Mouse (Mus musculus) olfactory bulb, adult 2 months (tissue): ENCODE results near the gene Dusp9. TPM values are rescaled to one million over a fixed set of nuclear protein-coding genes. Genes with fewer than 3 reads are reported as not detected.

Experiments used
- H3K27ac ChIP-seq: fragments of 200-500 bp; 2 replicates; pipeline ENCODE4 v1.5.1; 2012; ENCODE audit warnings: low read depth, low read length; ENCODE audit not compliant: insufficient read depth
- H3K4me1 ChIP-seq: fragments of 200-500 bp; 2 replicates; pipeline ENCODE4 v1.6.1; 2012; ENCODE audit warnings: low read length; ENCODE audit not compliant: control insufficient read depth, insufficient read depth
- H3K4me3 ChIP-seq: fragments of 200-500 bp; 2 replicates; pipeline ENCODE4 v1.5.1; 2012; ENCODE audit warnings: mild to moderate bottlenecking, low read depth, low read length, moderate library complexity; ENCODE audit not compliant: insufficient read depth
- CTCF ChIP-seq: fragments of 200-500 bp; IDR thresholded peaks from 2 replicates; pipeline ENCODE4 v1.5.1; 2012; ENCODE audit warnings: low read depth, mild to moderate bottlenecking, low read length, moderate library complexity; ENCODE audit not compliant: insufficient read depth
- POLR2A ChIP-seq: fragments of 200-500 bp; IDR thresholded peaks from 2 replicates; pipeline ENCODE4 v1.6.1; 2012; ENCODE audit warnings: mild to moderate bottlenecking, low read depth, low read length, moderate library complexity; ENCODE audit not compliant: insufficient read depth
- WGBS: fragments of 180-500 bp; shearing (Covaris S2); methylation state at CpG from one replicate; pipeline ENCODE4 v1.1.7; 2018; 5-methylcytosine and 5-hydroxymethylcytosine counted together
- polyA plus RNA-seq: library from polyadenylated mRNA; stranded (reverse); fragments of >200 nt; gene quantifications from 2 replicates; pipeline ENCODE4 v1.2.4, GENCODE M21; 2012; ENCODE audit warnings: low replicate concordance; ENCODE audit not compliant: missing spikeins, insufficient read depth, insufficient read length

Gene Dusp9
- polyA plus RNA-seq, 1 experiment: not detected

DNA sequence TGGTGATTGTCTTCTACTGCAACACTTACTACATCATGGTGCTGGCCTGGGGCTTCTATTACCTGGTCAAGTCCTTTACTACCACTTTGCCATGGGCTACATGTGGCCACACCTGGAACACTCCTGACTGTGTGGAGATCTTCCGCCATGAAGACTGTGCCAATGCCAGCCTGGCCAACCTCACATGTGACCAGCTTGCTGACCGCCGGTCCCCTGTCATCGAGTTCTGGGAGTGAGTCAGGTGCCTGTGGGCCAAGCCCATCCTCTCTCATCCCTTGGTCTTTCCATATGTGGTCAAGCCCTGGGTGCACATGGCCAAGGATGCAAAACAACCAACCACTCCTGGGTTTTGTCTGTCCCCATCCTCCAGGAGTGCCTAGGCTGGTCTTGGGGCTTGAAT is 37.4 kb downstream of the Dusp9 start:
- H3K4me3 ChIP-seq: no peak overlapping the region
- 90% methylated on average over 4 of the region's 4 CpGs for WGBS
- peaks cover 20% of the 10 kb centered on the region for H3K4me1 ChIP-seq
- H3K27ac ChIP-seq: no peak overlapping the region
- TF ChIP-seq CTCF: no peak
- TF ChIP-seq POLR2A: no peak

DNA sequence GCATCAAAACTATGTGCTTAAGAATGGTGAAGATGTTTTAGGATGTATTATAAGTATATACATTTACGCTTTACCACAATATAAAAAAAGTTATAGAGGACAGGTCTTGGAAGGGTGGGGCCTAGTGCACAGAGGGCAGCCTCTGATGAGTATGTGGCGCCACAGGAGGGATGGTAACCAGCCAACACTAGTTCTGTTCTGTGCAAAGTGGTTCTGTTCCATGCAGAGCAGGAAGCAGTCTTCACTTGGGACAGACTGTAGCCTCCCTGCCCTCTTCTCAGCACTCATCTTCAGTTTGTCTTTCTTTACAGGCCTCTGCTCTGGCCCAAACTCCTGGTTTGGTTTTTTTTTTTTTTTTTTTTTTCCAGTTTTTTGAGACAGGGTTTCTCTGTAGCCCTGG is 44.9 kb downstream of the Dusp9 start:
- TF ChIP-seq POLR2A (no peak), CTCF (no peak)
- Histone ChIP-seq H3K4me1 (peaks cover under 1% of the 10 kb centered on the region; the same call in 1 of the 2 replicates), H3K4me3 (no peak overlapping the region), H3K27ac (no peak overlapping the region)
- 84% methylated on average over 2 of the region's 2 CpGs for WGBS

DNA sequence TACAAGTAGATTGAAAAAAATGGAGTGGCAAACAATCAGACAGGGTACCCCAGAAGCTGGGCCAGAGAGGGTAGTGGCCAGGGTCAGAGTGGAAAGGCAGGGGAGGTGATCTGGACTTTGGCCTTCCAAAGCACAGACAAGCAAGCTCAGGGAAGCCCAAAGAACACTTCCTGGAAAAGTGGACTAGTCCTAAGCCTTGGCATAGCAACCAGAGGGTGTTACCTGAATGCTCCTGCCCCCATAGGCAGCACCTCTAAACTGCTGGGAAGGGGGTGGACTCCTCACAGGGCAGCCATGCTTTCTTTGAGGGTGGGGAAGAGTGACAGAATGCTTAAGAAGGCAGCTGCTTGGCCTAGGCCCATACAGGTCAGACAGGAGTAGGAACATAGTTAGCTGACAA is 45.8 kb downstream of the Dusp9 start:
- H3K27ac ChIP-seq: no peak overlapping the region
- H3K4me3 ChIP-seq: no peak overlapping the region
- TF ChIP-seq POLR2A (no peak), CTCF (no peak)
- H3K4me1 ChIP-seq: no peaks in the 10 kb centered on the region

DNA sequence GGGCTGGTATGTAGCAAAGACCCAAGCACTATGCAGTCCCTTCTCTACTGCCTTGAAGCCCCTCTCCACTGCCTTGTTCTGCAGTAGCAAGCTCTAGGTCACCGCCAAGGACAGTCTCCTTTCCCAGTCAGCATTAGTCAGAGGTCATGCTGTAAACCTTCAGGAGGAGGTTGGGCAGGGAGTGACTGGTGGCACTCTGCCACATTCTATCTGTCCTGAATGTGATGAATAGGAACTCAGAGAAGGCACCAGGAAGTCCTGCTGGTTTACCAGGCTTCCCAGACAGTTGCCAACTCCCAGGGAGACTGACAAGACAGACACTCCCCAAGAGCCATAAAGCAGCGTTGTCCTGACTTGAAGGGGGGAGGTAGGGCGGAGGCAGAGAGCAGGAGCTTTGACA is 46.4 kb downstream of the Dusp9 start:
- no peak for TF ChIP-seq CTCF
- no peak for TF ChIP-seq POLR2A
- no peak overlapping the region for H3K27ac ChIP-seq
- H3K4me1 ChIP-seq: no peaks in the 10 kb centered on the region
- no peak overlapping the region for H3K4me3 ChIP-seq
- WGBS: 72% methylated on average over 3 of the region's 3 CpGs

DNA sequence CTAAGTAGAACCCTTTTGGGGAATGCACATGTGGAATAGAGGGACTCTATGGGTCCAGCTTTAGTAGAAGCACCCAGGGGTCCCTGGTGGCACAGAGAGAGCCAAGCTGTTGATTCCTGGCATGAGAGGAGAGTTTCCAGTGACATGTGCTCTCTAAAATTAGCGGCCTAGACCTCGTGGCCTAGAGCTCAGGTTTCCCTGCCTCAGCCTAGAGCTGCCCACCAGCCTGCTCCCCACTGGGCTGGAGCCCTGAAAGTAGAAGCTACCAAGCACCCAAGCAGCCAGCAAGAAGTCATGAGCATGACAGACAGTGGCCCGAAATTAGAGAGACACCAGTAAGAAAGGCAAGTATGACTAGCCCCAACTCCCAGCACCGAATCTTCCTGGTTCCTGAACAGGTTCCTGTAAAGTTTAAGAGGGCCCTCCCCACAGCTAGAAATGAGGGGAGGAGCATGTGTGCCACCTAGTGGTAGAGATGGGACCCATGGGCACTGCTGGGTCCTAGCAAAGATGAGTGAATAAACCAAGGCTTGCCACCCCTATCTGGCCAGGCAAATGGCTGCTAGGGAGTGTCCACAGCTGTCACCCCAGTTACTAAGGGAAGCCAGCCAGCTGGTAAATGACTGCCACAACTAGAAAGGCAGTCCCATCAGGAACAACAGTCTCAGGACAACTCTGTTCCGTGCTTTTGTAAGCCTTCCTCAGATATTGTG is 51.9 kb downstream of the Dusp9 start:
- TF ChIP-seq POLR2A (no peak), CTCF (no peak)
- 66% methylated on average over 5 of the region's 5 CpGs for WGBS
- Histone ChIP-seq H3K27ac (no peak overlapping the region), H3K4me3 (no peak overlapping the region), H3K4me1 (no peaks in the 10 kb centered on the region)

Other genes with a start within 250 kb of the Dusp9 start
- gene Gm18336, start 240.7 kb upstream of the Dusp9 start, polyA plus RNA-seq: not detected in 2 replicates
- gene Zfp92, start 228.3 kb upstream of the Dusp9 start, polyA plus RNA-seq: not detected in 2 replicates
- not detected in 2 replicates for gene Trex2, start 204.1 kb upstream of the Dusp9 start, polyA plus RNA-seq
- gene Haus7, start 180.4 kb upstream of the Dusp9 start, polyA plus RNA-seq: not detected in 2 replicates
- not detected in 2 replicates for gene Bgn, start 155.8 kb upstream of the Dusp9 start, polyA plus RNA-seq
- gene Atp2b3, start 136.3 kb upstream of the Dusp9 start, polyA plus RNA-seq: not detected in 2 replicates
- not detected in 2 replicates for gene Pnck, start 20.7 kb downstream of the Dusp9 start, polyA plus RNA-seq
- gene Slc6a8, start 33.7 kb downstream of the Dusp9 start, polyA plus RNA-seq: 112 TPM in 1 of 2 replicates, not detected in the other
- gene Bcap31, start 76.8 kb downstream of the Dusp9 start, polyA plus RNA-seq: 255 TPM in 1 of 2 replicates, not detected in the other
- not detected in 2 replicates for gene Abcd1, start 77.2 kb downstream of the Dusp9 start, polyA plus RNA-seq
- not detected in 2 replicates for gene Plxnb3, start 117.7 kb downstream of the Dusp9 start, polyA plus RNA-seq
- gene Srpk3, start 135.0 kb downstream of the Dusp9 start, polyA plus RNA-seq: not detected in 2 replicates
- not detected in 2 replicates for gene Idh3g, start 147.5 kb downstream of the Dusp9 start, polyA plus RNA-seq
- gene Ssr4, start 147.6 kb downstream of the Dusp9 start, polyA plus RNA-seq: not detected in 2 replicates
- gene Pdzd4, start 185.6 kb downstream of the Dusp9 start, polyA plus RNA-seq: 83.9 TPM in 1 of 2 replicates, not detected in the other